Mouse (Mus musculus) CH12.LX (cell line): Measurements from ENCODE around the gene Rpl36a. TPM values are rescaled to one million over a fixed set of nuclear protein-coding genes. Genes with fewer than 3 reads are reported as not detected.

Experiments used
- DNase-seq: peaks from one replicate; pipeline ENCODE4 v3.0.0-alpha.2; 2013; ENCODE audit errors: extremely low read depth
- H3K27ac ChIP-seq: 2 replicates; pipeline ENCODE4 v1.5.1; 2012; ENCODE audit warnings: low read depth, mild to moderate bottlenecking, control low read depth, moderate library complexity; ENCODE audit not compliant: insufficient read depth
- H3K27me3 ChIP-seq: replicated peaks from 2 replicates; pipeline ENCODE3; 2012; ENCODE audit warnings: inconsistent platforms
- H3K36me3 ChIP-seq, 2 experiments: replicated peaks in 1 of 2; 2 replicates each; pipeline versions ENCODE3 to v1.6.1; 2012; ENCODE audit warnings: inconsistent platforms in 1 of 2, low read length in 1 of 2, mild to moderate bottlenecking in 1 of 2, mixed read lengths in 1 of 2, moderate library complexity in 1 of 2; ENCODE audit not compliant: control insufficient read depth in 1 of 2, insufficient read depth in 1 of 2
- H3K4me1 ChIP-seq, 2 experiments: 2 replicates each; pipeline ENCODE4 v1.6.1; 2012; ENCODE audit warnings: inconsistent platforms in 1 of 2, moderate library complexity in 1 of 2; ENCODE audit not compliant: insufficient read depth in 2 of 2, control insufficient read depth in 1 of 2
- H3K4me2 ChIP-seq: 2 replicates; pipeline ENCODE4 v1.6.1; 2012; ENCODE audit warnings: low read depth, mild to moderate bottlenecking, control low read depth; ENCODE audit not compliant: poor library complexity, insufficient read depth, severe bottlenecking
- H3K4me3 ChIP-seq, 3 experiments: fragments of 150-350 bp in 1 of 3; sonication (generic) in 1 of 3; replicated peaks in 1 of 3; 2 replicates each; pipeline versions ENCODE3 to v1.5.1; 2011 to 2012; ENCODE audit warnings: low read depth in 2 of 3, low read length in 2 of 3, mild to moderate bottlenecking in 2 of 3, moderate library complexity in 2 of 3, control low read depth in 1 of 3, improper control_type of control experiment in 1 of 3, inconsistent platforms in 1 of 3, mixed read lengths in 1 of 3; ENCODE audit not compliant: poor library complexity in 1 of 3
- H3K79me2 ChIP-seq: replicated peaks from 2 replicates; pipeline ENCODE4 v1.6.1; 2012; ENCODE audit warnings: mild to moderate bottlenecking, moderate library complexity; ENCODE audit not compliant: control insufficient read depth, poor library complexity, insufficient read depth, severe bottlenecking; ENCODE audit errors: extremely low read depth
- H3K9ac ChIP-seq: 2 replicates; pipeline ENCODE4 v1.6.1; 2012; ENCODE audit warnings: low read depth, mild to moderate bottlenecking, control low read depth, moderate library complexity; ENCODE audit not compliant: insufficient read depth
- H3K9me3 ChIP-seq: replicated peaks from 2 replicates; pipeline ENCODE3; 2012; ENCODE audit warnings: low read length, inconsistent platforms, mixed read lengths
- BHLHE40 ChIP-seq: IDR thresholded peaks from 2 replicates; pipeline ENCODE4 v1.6.1; 2011; ENCODE audit warnings: mild to moderate bottlenecking, low read depth, low read length, improper control_type of control experiment
- CHD2 ChIP-seq: IDR thresholded peaks from 2 replicates; pipeline ENCODE4 v1.6.1; 2011; ENCODE audit warnings: low read length, improper control_type of control experiment
- E2F4 ChIP-seq: IDR thresholded peaks from 2 replicates; pipeline ENCODE4 v1.6.1; 2011; ENCODE audit warnings: low read depth, low read length, improper control_type of control experiment; ENCODE audit not compliant: insufficient replicate concordance
- ELF1 ChIP-seq: IDR thresholded peaks from 2 replicates; pipeline ENCODE4 v1.6.1; 2014; ENCODE audit warnings: low read depth, mild to moderate bottlenecking, inconsistent platforms, low read length, improper control_type of control experiment
- ETS1 ChIP-seq: conservative IDR thresholded peaks from 2 replicates; pipeline ENCODE4 v1.6.1; 2012; ENCODE audit warnings: low read depth, mild to moderate bottlenecking, inconsistent platforms, low read length, improper control_type of control experiment, moderate library complexity
- IRF4 ChIP-seq: IDR thresholded peaks from 2 replicates; pipeline ENCODE4 v1.6.1; 2014; ENCODE audit warnings: low read depth, mild to moderate bottlenecking, inconsistent platforms, low read length, improper control_type of control experiment
- MAX ChIP-seq: IDR thresholded peaks from 2 replicates; pipeline ENCODE4 v1.6.1; 2011; ENCODE audit warnings: low read length, improper control_type of control experiment
- MAZ ChIP-seq: IDR thresholded peaks from 2 replicates; pipeline ENCODE4 v1.6.1; 2012; ENCODE audit warnings: low read depth, mild to moderate bottlenecking, inconsistent platforms, low read length, improper control_type of control experiment, moderate library complexity
- MXI1 ChIP-seq: IDR thresholded peaks from 2 replicates; pipeline ENCODE4 v1.6.1; 2011; ENCODE audit warnings: mild to moderate bottlenecking, low read depth, low read length, improper control_type of control experiment
- MYC ChIP-seq: IDR thresholded peaks from 2 replicates; pipeline ENCODE4 v1.6.1; 2011; ENCODE audit warnings: low read depth, mild to moderate bottlenecking, improper control_type of control experiment, low read length
- NRF1 ChIP-seq: IDR thresholded peaks from 2 replicates; pipeline ENCODE4 v1.6.1; 2014; ENCODE audit warnings: low read depth, mild to moderate bottlenecking, inconsistent platforms, low read length, improper control_type of control experiment, moderate library complexity
- PAX5 ChIP-seq: IDR thresholded peaks from 2 replicates; pipeline ENCODE4 v1.6.1; 2012; ENCODE audit warnings: low read length, inconsistent platforms, mixed read lengths
- RAD21 ChIP-seq: IDR thresholded peaks from 2 replicates; pipeline ENCODE4 v1.6.1; 2011; ENCODE audit warnings: low read depth, mild to moderate bottlenecking, low read length, improper control_type of control experiment, moderate library complexity
- SIN3A ChIP-seq: IDR thresholded peaks from 2 replicates; pipeline ENCODE4 v1.6.1; 2012; ENCODE audit warnings: low read length, improper control_type of control experiment, inconsistent platforms
- SMC3 ChIP-seq: IDR thresholded peaks from 2 replicates; pipeline ENCODE4 v1.6.1; 2011; ENCODE audit warnings: low read depth, low read length, improper control_type of control experiment
- TBP ChIP-seq: conservative IDR thresholded peaks from 2 replicates; pipeline ENCODE4 v1.6.1; 2011; ENCODE audit warnings: low read depth, low read length, improper control_type of control experiment
- ZMIZ1 ChIP-seq: IDR thresholded peaks from 2 replicates; pipeline ENCODE4 v1.6.1; 2012; ENCODE audit warnings: low read depth, mild to moderate bottlenecking, inconsistent platforms, low read length, improper control_type of control experiment
- ZNF384 ChIP-seq: IDR thresholded peaks from 2 replicates; pipeline ENCODE4 v1.6.1; 2012; ENCODE audit warnings: low read depth, low read length, improper control_type of control experiment, inconsistent platforms
- dilution Hi-C: fragments of 300-500 bp; cut with MboI; formaldehyde crosslinking; loops from 2 replicates; pipeline ENCODE4 v1.14.3; 2020; ENCODE audit warnings: low sequenced_read_pairs; ENCODE audit not compliant: extremely low pct_unique_long_range_greater_than_20kb, extremely low pct_ligation_motif_present
- in situ Hi-C: fragments of 300-500 bp; cut with MboI; formaldehyde crosslinking; loops from 3 replicates; pipeline ENCODE4 v1.14.3; 2019; ENCODE audit warnings: low sequenced_read_pairs, low pct_ligation_motif_present, low pct_unique_long_range_greater_than_20kb, mixed read lengths
- polyA plus RNA-seq: library from polyadenylated mRNA; unstranded; fragments of >175 nt; gene quantifications from 2 replicates; pipeline ENCODE4 v1.2.1, GENCODE M21; 2012; ENCODE audit warnings: low read depth; ENCODE audit not compliant: insufficient read length
- total RNA-seq, 2 experiments: library from RNA; depleted of rRNA; stranded (reverse); fragments of 300-350 nt in 1 of 2; fragments of >200 nt in 1 of 2; gene quantifications; 2 replicates each; pipeline ENCODE4 v1.2.3; 2012 to 2014

The Rpl36a gene
- total and polyA plus RNA-seq, 3 experiments = 869 to 2,800 (median 2,352) TPM

DNA sequence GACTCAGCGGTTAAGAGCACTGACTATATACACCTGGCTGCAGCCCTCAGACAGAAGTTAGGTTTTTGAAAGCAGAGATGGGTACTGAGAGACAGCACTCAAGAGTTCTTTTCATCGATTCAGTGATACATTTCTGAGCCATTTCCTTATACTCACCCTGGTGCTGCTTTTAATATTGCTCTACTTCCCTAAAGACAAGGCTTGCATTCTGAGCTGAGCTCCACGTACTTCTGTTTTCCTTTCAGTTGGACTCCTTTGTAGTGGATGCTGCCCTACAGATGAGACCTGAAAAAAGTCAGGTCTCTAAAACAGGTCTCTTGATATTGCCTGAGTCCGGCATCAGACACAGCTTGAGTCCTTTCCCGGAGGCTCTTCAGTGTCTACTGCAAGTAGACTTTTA, 47.3 kb downstream of the Rpl36a start:
- Histone ChIP-seq H3K4me3 (no peak overlapping the region), H3K4me2 (no peak overlapping the region), H3K27ac (no peak overlapping the region), H3K4me1 (0 out of 4 replicates have a peak, but pooled peaks cover 0 to 6% of the 10 kb centered on the region in 2 experiments), H3K9ac (no peak overlapping the region), H3K36me3 (no peaks in the 10 kb centered on the region), H3K9me3 (no peaks in the 10 kb centered on the region), H3K79me2 (no peaks in the 10 kb centered on the region), H3K27me3 (no peaks in the 10 kb centered on the region)
- in situ Hi-C loops = loop anchor here (25.0 kb wide), 1 partner anchor 280 kb away; no protein-coding TSS in a partner anchor
- no peak for DNase-seq
- dilution Hi-C loops = no loop called here
- no peak for TF ChIP-seq ZNF384
- TF ChIP-seq CHD2 = no peak
- TF ChIP-seq BHLHE40 = no peak
- no peak for TF ChIP-seq ELF1
- TF ChIP-seq MXI1 = no peak
- TF ChIP-seq MYC = no peak
- no peak for TF ChIP-seq NRF1
- TF ChIP-seq PAX5 = no peak
- TF ChIP-seq E2F4 = no peak
- TF ChIP-seq SMC3 = no peak
- no peak for TF ChIP-seq MAX
- TF ChIP-seq SIN3A = no peak
- no peak for TF ChIP-seq ZMIZ1
- TF ChIP-seq RAD21 = no peak
- no peak for TF ChIP-seq MAZ
- no peak for TF ChIP-seq ETS1
- no peak for TF ChIP-seq TBP
- TF ChIP-seq, all 38 proteins: peak for 0

DNA sequence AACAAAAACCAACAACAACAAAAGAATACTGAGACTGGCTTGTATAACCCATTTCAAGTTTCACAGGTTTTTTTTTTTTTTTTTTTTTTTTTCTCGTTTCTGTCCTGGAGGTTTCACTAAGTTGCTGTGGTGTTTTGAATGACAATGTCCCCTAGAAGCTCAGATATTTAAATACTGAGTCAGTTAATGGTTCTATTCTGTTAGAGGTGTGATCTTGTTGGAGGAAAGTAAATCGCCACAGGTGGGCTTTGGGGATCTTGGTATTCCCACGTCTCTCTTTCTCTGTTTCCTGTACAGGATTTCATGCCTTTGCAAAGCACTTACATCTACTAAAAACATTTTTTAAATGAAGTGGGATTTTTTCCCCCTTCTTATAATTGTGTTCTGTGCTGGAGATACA, 49.7 kb downstream of the Rpl36a start:
- H3K9ac ChIP-seq = no peak overlapping the region

More for the DNA sequence above, 49.7 kb downstream of the Rpl36a start:
- Histone ChIP-seq H3K36me3 (no peaks in the 10 kb centered on the region), H3K27ac (no peak overlapping the region), H3K4me2 (no peak overlapping the region), H3K27me3 (no peaks in the 10 kb centered on the region), H3K9me3 (no peaks in the 10 kb centered on the region), H3K4me3 (no peak overlapping the region), H3K79me2 (no peaks in the 10 kb centered on the region), H3K4me1 (0 out of 4 replicates have a peak, but pooled peaks cover 0 to 6% of the 10 kb centered on the region in 2 experiments)
- dilution Hi-C loops (no loop called here), in situ Hi-C loops (loop anchor here (25.0 kb wide), 1 partner anchor 277 kb away; no protein-coding TSS in a partner anchor)
- TF ChIP-seq MYC = no peak
- peak; percentile 44; the same call in 1 of the 2 replicates for TF ChIP-seq ZNF384
- no peak for TF ChIP-seq ELF1
- no peak for TF ChIP-seq IRF4
- no peak for DNase-seq
